Mouse (Mus musculus) cerebellum, adult 2 months (tissue): Measurements from ENCODE around the gene She.

ENCODE experiments used
- CTCF ChIP-seq: fragments of 200-500 bp; IDR thresholded peaks from 2 replicates; pipeline ENCODE4 v1.5.1; 2011; ENCODE audit warnings: low read depth, mild to moderate bottlenecking, control low read depth, low read length, moderate library complexity, borderline replicate concordance; ENCODE audit not compliant: insufficient read depth
- POLR2A ChIP-seq: fragments of 200-500 bp; IDR thresholded peaks from 2 replicates; pipeline ENCODE4 v1.6.1; 2011; ENCODE audit warnings: low read length, control low read depth, borderline replicate concordance; ENCODE audit not compliant: insufficient read depth

GRCm38 (mm10) chr3:89872684-89873083, 41.5 kb downstream of the She start:
- TF ChIP-seq CTCF: no peak
- no peak for TF ChIP-seq POLR2A
